Mouse (Mus musculus): Measurements from ENCODE around the gene Gm10490.

The Gm10490 gene

DNA sequence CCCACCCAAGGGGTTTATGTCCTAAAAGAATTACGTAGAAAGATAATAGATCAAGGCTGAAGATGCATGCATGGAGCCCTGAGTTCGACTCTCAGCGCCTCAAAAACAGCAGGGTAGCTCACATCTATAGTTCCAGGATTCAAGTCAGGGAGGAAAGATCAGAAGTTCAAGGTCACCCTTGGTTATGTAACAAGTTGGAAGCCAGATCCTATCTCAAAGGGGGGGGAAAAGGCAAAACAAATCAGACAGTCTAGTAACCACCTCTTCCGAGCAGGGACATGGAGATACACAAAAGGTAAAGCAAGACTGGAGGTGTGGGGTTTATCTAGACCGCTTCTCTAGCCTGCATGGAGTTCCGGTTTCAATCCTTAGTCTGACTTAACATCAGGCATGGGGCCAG lies 16.9 kb downstream of the Gm10490 start:
- DNase-seq (ENCODE audit: low spot score), result no peak

DNA sequence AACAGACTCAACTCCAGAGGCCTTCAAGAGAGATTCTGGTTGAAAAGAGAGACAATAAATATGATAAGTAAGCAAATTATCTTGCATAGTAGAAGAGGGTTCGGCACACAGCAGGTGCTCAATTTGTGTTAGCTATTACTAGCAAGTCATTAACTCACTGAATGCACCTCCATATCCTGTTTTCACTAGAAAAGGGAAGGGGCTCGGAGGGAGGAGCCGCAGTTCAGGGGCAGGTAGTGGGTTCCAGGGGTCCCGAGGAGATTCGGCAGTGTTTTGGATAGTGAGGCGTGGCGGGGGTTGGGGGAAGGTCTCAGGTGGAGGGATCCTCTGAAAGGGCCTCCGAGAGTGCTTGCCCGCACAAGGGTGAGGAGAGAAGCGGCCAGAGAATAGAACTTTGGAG lies 17.8 kb downstream of the Gm10490 start:
- DNase-seq (ENCODE audit: low spot score), result no peak

- DNase-seq (ENCODE audit: low spot score), result no peak
Measured at GRCm38 (mm10) chrX:7928270-7928790, 19.0 kb downstream of the Gm10490 start, which contains the start of gene Eras. Gene Eras (minus strand): TSS chrX:7928607.

GRCm38 (mm10) chrX:7936874-7937273 lies 27.5 kb downstream of the Gm10490 start:
- DNase-seq (ENCODE audit: low spot score), result no peak

DNA sequence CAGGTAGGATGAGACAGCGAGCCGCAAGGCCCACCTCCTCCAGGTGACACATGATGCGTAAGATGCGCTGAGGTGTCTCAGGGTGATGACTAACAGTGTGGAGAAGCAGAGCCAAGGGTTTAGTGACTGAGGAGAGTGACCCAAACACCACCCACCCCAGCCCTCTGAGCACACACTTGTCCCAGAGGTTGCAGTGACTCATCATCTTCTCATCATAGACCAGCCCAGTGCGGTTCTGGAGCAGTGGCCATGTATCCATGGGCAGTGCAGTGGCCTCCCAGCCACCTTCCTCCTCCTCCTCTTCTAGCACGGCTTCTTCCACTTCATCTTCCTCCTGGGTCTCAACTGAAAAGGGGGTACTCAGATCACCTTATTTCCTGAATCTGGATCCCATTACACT lies 28.3 kb downstream of the Gm10490 start:
- DNase-seq (ENCODE audit: low spot score), result no peak

- no peak for DNase-seq (ENCODE audit: low spot score)
Measured at GRCm38 (mm10) chrX:7945618-7946017, 36.3 kb downstream of the Gm10490 start.

DNA sequence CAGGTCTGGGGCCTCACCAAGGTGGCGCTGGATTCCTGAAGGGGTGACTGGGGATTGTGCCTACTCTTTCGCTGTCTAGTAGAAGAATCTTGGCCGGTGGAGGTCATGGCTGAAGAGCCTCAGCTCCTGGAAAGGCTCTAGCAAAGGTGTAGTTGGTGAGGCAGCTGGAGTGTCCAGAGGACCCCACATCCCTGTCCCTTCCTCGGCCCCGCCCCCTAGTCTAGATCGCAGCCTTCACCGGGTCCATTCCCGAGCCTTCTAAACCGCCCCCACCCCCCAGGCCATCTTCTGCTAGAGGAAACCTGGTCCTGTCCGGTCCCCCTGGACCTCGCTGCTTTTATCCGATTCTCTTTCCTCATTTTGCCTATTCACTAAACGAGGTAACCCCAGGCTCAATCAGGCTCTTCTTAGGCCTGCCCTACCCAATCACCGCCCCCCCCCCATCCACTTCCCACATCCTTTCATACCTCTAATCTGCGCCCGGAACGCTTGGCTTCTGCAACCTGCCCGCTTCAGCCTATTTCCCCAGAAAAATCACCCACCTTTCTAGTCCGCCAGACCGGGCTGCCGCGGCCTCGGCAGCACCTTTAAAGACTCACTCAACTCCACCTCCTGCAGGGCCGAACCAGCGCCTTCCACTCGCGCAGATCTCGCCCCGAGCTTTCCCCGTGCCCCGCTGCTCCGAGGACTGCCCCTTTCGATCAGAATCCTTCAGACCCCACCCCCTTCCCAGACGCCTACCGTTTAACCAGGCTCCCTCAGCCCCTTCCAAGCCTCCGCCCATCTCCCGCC lies 38.0 kb downstream of the Gm10490 start, which contains the start of gene Hdac6:
Gene Hdac6 (minus strand): TSS at position 782 of the 792 bp plus-strand sequence.
- peak; percentile 61 for DNase-seq (ENCODE audit: low spot score)

- peak; percentile 90 for DNase-seq (ENCODE audit: low spot score)
Measured at GRCm38 (mm10) chrX:7947900-7948492, 38.7 kb downstream of the Gm10490 start.

DNA sequence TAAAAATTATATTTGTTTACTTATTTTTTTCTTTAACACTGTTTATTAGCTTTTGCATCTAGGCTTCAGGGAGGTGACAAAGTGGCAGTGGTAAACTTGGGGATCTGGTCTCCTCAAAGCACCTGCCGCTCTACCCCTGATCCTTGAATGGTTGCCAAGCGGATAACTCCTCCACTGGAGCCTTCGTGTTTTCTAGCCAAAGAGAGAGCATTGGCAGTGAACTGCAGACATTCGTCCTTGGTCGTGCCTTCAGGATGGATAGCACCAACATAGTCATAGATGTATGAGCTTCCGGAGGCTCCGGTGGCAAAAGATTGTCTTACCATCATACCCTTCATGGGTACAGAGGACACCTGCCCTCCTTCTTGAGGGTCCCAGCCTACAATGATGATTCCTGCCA lies 40.7 kb downstream of the Gm10490 start:
- no peak for DNase-seq (ENCODE audit: low spot score)

GRCm38 (mm10) chrX:7958868-7959267 lies 49.5 kb downstream of the Gm10490 start:
- DNase-seq (ENCODE audit: low spot score), result no peak

All from testis, postnatal 10 days (tissue).